Mouse (Mus musculus) left cerebral cortex, adult 9 months (tissue): ENCODE measurements around the gene Nat10.

ENCODE experiments used
- DNase-seq, 2 experiments: peaks; one replicate each; pipeline ENCODE4 v3.0.0; 2022; ENCODE audit warnings: low spot score in 2 of 2

The Nat10 gene

GRCm38 (mm10) chr2:103691278-103691677, 69.8 kb downstream of the Nat10 start:
- no peak for DNase-seq

DNA sequence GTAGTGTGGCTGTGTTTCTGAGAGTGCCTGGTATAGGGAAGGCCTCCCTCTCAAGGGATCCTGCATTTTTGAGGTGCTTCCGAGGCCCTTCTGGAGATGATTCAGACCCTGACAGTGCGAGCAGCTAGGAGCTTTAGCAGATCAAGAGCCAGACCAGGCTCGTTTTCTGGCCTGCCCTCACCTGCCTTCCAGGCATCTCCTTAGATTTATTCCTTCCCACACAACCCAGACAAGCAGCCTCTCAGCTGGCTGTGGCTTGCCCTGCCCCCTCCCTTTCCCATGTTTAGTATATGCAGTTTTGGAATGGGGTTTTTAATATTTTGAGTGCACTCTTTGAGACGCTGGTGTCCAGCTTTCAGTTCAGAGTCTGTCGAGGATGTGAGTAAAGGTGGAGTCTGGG, 70.2 kb downstream of the Nat10 start:
- DNase-seq, result no peak

DNA sequence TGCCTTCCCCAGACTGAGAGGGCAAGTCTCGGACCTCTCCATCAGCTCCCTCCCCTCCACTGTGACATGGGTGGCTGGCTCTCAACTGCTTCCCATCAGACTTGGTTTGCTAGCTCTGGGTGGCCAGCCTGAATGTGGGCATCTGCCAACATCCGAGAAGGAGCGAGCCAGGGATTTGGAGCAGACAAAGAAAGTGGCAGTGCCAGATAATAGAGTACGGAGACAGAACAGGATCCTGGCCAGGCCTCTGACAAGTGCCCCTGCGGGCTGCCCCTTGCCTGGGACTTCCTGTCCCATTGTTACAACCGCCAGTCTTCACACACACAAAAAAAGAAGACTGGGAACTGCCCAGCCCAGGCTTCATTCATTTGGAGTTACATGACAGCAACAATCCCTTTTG, 70.6 kb downstream of the Nat10 start:
- peak; percentile 32 to 42 for DNase-seq

- DNase-seq, result no peak
These were observed 73.2 kb downstream of the Nat10 start for GRCm38 (mm10) chr2:103687888-103688287.

DNA sequence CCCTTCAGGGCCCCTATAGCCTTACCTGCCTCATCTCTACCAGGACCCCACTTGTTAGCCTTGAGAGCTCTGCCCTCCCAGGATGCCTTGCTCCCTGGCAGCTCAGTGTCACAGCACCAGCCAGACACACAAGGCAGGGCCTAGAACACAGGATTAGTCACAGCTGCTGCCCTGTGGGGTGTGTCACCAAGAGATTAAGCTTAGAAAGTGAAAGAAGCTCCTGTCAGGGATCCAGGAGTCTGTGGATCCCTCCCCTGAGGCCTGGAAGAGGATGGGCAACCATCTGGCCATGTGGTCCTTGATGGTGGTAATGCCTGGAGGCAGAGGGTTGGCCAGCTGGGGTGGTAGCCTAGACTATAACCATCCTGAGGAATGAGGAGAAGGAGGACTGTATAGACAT, 73.9 kb downstream of the Nat10 start:
- no peak for DNase-seq

- DNase-seq, result no peak
These were observed 75.5 kb downstream of the Nat10 start for GRCm38 (mm10) chr2:103685581-103685980.

- no peak for DNase-seq
These were observed 76.0 kb downstream of the Nat10 start for GRCm38 (mm10) chr2:103684926-103685577.

DNA sequence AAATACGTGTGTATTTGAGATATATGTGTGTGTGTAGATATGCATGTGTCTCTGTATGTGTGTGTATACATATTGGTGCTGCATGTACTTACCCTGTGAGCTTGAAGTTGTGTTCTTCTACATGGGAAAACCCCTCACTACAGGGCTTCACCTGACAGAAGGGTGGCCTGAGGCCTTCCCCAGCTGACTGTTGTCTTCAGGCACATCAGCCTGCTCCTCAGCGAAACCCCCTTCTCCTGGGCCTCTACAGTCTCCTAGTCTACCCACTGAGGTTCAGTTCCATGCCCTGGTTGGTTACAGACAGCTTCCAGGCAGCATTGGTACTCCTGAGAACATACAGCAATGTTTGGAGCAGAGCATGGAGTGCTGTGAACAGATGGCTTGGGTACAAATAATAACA, 76.6 kb downstream of the Nat10 start:
- DNase-seq, result no peak

DNA sequence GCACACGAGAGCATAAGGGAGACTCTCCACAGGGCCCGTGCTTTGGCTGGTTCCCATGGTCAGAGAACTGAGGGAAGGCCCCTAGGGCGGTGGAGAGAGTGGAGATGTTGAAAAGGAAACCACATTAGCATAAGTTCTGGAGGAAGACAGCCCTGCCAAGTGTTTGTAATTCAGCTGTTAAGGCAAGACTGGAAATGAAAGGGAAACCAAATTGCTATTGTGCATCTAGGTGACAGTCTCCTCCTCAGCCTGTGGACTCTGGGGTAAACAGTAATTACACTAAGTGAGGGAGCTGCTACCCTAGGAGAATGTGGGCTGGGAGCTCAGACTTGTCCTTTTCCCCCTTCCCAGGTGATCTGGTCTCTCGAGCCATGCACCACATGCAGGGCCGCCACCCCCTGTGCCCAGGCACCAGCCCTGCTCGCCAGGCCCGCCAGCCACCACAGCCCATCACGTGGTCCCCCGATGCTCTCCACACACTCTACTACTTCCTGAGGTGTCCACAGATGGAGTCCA, 78.1 kb downstream of the Nat10 start:
- no peak for DNase-seq

- no peak for DNase-seq
These were observed 78.8 kb downstream of the Nat10 start for GRCm38 (mm10) chr2:103682261-103682722.

DNA sequence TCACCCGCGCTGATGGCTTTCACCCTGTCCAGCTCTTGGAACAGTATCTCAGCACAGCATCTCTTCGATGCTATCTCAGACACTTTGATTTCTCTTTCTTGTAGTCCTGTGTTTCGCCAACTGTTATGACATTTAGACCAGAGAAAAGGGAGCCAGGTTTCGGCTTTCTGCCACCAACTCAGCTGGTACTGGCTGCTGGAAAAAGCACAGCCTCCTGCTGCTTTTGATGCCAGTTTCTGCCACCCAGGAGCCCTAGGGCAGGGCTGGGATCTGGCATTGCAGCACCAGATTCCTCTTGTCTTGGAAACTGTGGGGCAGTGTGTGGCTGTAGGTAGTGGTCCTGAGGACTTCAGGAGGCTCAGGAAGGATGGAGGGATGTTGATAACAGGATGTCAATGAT, 79.9 kb downstream of the Nat10 start:
- no peak for DNase-seq

- DNase-seq, result no peak
These were observed 80.5 kb downstream of the Nat10 start for GRCm38 (mm10) chr2:103680364-103681110.

- no peak for DNase-seq
These were observed 82.6 kb downstream of the Nat10 start for GRCm38 (mm10) chr2:103678433-103678832.

- DNase-seq, result no peak
These were observed 83.3 kb downstream of the Nat10 start for GRCm38 (mm10) chr2:103677614-103678369.

DNA sequence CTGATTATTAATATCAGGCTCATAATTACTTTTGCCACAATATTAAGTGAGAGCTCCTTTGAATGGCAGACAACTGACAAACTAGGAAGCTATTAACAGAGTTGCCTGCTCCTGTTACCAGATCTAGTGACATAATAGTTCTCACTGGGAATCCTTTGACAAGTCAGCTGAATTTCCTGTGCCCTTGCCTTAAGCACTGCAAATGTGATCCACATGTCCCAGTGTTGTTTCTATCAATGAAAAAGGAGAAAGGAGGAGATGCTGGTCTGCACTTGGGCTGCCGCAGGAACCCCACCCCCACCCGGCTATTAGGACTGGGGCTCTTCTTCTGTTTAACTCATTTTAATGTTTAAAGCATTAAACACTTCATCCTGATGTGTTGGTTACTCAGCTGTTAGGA, 84.3 kb downstream of the Nat10 start:
- no peak for DNase-seq

- no peak for DNase-seq
These were observed 85.7 kb downstream of the Nat10 start for GRCm38 (mm10) chr2:103675391-103675790.

DNA sequence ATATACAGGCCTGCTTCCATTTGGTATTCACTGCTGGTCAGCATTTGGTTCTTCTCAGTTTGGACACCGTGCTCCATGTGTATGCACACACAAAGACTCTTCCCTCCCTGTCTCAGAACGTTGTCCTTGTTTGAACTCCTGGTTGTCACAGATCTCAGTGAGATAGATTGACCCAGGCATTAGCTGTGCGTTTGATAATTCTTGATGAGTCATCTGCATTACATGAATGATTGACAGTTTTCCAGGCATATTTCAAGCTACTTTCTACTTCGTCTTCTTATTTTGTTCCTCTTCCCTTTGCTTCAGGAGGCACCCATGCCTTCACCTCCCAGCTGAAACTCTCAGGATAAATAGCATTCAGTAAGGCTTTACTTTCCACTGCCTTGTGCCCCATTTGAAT, 87.5 kb downstream of the Nat10 start:
- no peak for DNase-seq

DNA sequence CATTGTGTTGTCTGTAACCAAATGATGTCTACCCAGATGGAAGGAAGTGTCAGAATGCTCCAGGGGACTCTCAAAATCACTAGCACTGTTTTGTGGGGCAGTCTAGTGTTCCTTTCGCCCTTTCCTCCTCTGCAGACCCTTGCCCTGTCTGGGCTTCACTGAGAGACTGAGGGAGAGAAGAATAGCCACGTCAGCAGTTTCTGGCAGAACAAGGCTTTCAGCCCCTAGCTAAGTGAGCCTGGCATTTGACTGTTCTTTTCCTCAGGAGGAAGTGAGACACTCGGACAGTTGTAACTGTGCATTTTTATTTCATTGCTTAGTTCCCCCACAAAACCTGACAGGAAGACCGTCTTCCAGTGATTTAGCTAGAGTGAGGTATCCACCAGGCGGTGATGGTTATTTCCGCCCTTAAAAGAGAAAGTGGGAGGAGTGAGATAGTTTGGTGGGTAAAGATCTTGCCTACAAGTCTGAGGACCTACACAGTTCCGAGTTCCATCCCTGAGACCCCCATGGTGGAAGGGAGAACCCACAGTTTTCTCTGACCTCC, 88.4 kb downstream of the Nat10 start:
- DNase-seq, result no peak
